Mouse (Mus musculus): ENCODE data around the gene Ahcyl2. TPM values are rescaled to one million over a fixed set of nuclear protein-coding genes. Genes with fewer than 3 reads are reported as not detected.

The Ahcyl2 gene
- polyA plus RNA-seq, 1 experiment from 2014 or later = 14.9 TPM

GRCm38 (mm10) chr6:29913673-29914072, 145.9 kb downstream of the Ahcyl2 start:
- H3K9me3 ChIP-seq = no peaks in the 10 kb centered on the region
- H3K36me3 ChIP-seq (replicated peaks) = peaks cover 11% of the 10 kb centered on the region
- no peak for DNase-seq (ENCODE audit: low spot score)
- no peak overlapping the region for H3K27ac ChIP-seq (replicated peaks)
- H3K27me3 ChIP-seq (replicated peaks; ENCODE audit: low read depth, poor library complexity, severe bottlenecking) = peaks cover 40% of the 10 kb centered on the region
- 29% methylated on average over 1 of the region's 1 CpGs for WGBS
- peaks cover 18% of the 10 kb centered on the region for H3K4me1 ChIP-seq
- no peak overlapping the region for H3K4me3 ChIP-seq

- Histone ChIP-seq H3K36me3 (replicated peaks) (peaks cover 7% of the 10 kb centered on the region), H3K9me3 (no peaks in the 10 kb centered on the region), H3K4me1 (peaks cover 18% of the 10 kb centered on the region), H3K27me3 (replicated peaks; ENCODE audit: low read depth, poor library complexity, severe bottlenecking) (peaks cover 45% of the 10 kb centered on the region), H3K4me3 (no peak overlapping the region), H3K27ac (replicated peaks) (no peak overlapping the region)
- no peak for DNase-seq (ENCODE audit: low spot score)
Observed at GRCm38 (mm10) chr6:29914136-29914535, 146.3 kb downstream of the Ahcyl2 start.

- no peak for DNase-seq (ENCODE audit: low spot score)
- no peaks in the 10 kb centered on the region for H3K36me3 ChIP-seq (replicated peaks)
- H3K4me1 ChIP-seq = peaks cover 18% of the 10 kb centered on the region
- no peak overlapping the region for H3K27ac ChIP-seq (replicated peaks)
- peaks cover 60% of the 10 kb centered on the region for H3K27me3 ChIP-seq (replicated peaks; ENCODE audit: low read depth, poor library complexity, severe bottlenecking)
- peak overlapping the region; percentile 80; the same call in 1 of the 2 replicates for H3K4me3 ChIP-seq
- 37% methylated on average over 9 of the region's 9 CpGs for WGBS
- H3K9me3 ChIP-seq = no peaks in the 10 kb centered on the region
Observed at GRCm38 (mm10) chr6:29915836-29916235, 148.0 kb downstream of the Ahcyl2 start.

GRCm38 (mm10) chr6:29916530-29917382, 148.9 kb downstream of the Ahcyl2 start, which contains the start of gene Strip2:
TSS of gene Strip2 (plus strand) at chr6:29917012.
- no peaks in the 10 kb centered on the region for H3K9me3 ChIP-seq
- H3K27me3 ChIP-seq (replicated peaks; ENCODE audit: low read depth, poor library complexity, severe bottlenecking) = peaks cover 60% of the 10 kb centered on the region
- WGBS = under 1% methylated on average over 67 of the region's 67 CpGs
- H3K27ac ChIP-seq (replicated peaks) = peak within 1 kb of the TSS; percentile 51
- H3K4me1 ChIP-seq = peaks cover 18% of the 10 kb centered on the region
- H3K36me3 ChIP-seq (replicated peaks) = no peaks in the 10 kb centered on the region
- peak within 1 kb of the TSS; percentile 80 for H3K4me3 ChIP-seq
- peak; percentile 97 for DNase-seq (ENCODE audit: low spot score)

- Histone ChIP-seq H3K36me3 (replicated peaks) (no peaks in the 10 kb centered on the region), H3K4me3 (peak overlapping the region; percentile 80), H3K27ac (replicated peaks) (peak overlapping the region; percentile 51), H3K9me3 (no peaks in the 10 kb centered on the region), H3K27me3 (replicated peaks; ENCODE audit: low read depth, poor library complexity, severe bottlenecking) (peaks cover 60% of the 10 kb centered on the region), H3K4me1 (peaks cover 18% of the 10 kb centered on the region)
- no peak for DNase-seq (ENCODE audit: low spot score)
- WGBS = under 1% methylated on average over 21 of the region's 21 CpGs
Observed at GRCm38 (mm10) chr6:29917383-29917720, 149.5 kb downstream of the Ahcyl2 start.

- no peaks in the 10 kb centered on the region for H3K36me3 ChIP-seq (replicated peaks)
- H3K4me3 ChIP-seq = peak overlapping the region; percentile 80
- 31% methylated on average over 4 of the region's 4 CpGs for WGBS
- peaks cover 18% of the 10 kb centered on the region for H3K4me1 ChIP-seq
- no peaks in the 10 kb centered on the region for H3K9me3 ChIP-seq
- peaks cover 60% of the 10 kb centered on the region for H3K27me3 ChIP-seq (replicated peaks; ENCODE audit: low read depth, poor library complexity, severe bottlenecking)
- no peak overlapping the region for H3K27ac ChIP-seq (replicated peaks)
- DNase-seq (ENCODE audit: low spot score) = peak; percentile 14
Observed at GRCm38 (mm10) chr6:29917947-29918346, 150.1 kb downstream of the Ahcyl2 start.

- peaks cover 22% of the 10 kb centered on the region for H3K27me3 ChIP-seq (replicated peaks; ENCODE audit: low read depth, poor library complexity, severe bottlenecking)
- H3K4me3 ChIP-seq = no peak overlapping the region
- DNase-seq (ENCODE audit: low spot score) = no peak
- no peak overlapping the region for H3K27ac ChIP-seq (replicated peaks)
- 84% methylated on average over 4 of the region's 4 CpGs for WGBS
- no peaks in the 10 kb centered on the region for H3K4me1 ChIP-seq
- no peaks in the 10 kb centered on the region for H3K36me3 ChIP-seq (replicated peaks)
- no peaks in the 10 kb centered on the region for H3K9me3 ChIP-seq
Observed at GRCm38 (mm10) chr6:29923501-29923900, 155.7 kb downstream of the Ahcyl2 start.

- no peaks in the 10 kb centered on the region for H3K9me3 ChIP-seq
- H3K4me3 ChIP-seq = no peak overlapping the region
- H3K27ac ChIP-seq (replicated peaks) = no peak overlapping the region
- WGBS = 72% methylated on average over 6 of the region's 6 CpGs
- no peak for DNase-seq (ENCODE audit: low spot score)
- 0 out of 2 replicates have a peak, but pooled peaks cover under 1% of the 10 kb centered on the region for H3K4me1 ChIP-seq
- H3K36me3 ChIP-seq (replicated peaks) = no peaks in the 10 kb centered on the region
- H3K27me3 ChIP-seq (replicated peaks; ENCODE audit: low read depth, poor library complexity, severe bottlenecking) = no peaks in the 10 kb centered on the region
Observed at GRCm38 (mm10) chr6:29925594-29926219, 157.9 kb downstream of the Ahcyl2 start.

- Histone ChIP-seq H3K36me3 (replicated peaks) (no peaks in the 10 kb centered on the region), H3K4me3 (no peak overlapping the region), H3K4me1 (0 out of 2 replicates have a peak, but pooled peaks cover 4% of the 10 kb centered on the region), H3K27me3 (replicated peaks; ENCODE audit: low read depth, poor library complexity, severe bottlenecking) (no peaks in the 10 kb centered on the region), H3K9me3 (no peaks in the 10 kb centered on the region), H3K27ac (replicated peaks) (no peak overlapping the region)
- no peak for DNase-seq (ENCODE audit: low spot score)
Observed at GRCm38 (mm10) chr6:29930087-29930486, 162.3 kb downstream of the Ahcyl2 start.

- H3K27ac ChIP-seq (replicated peaks) = no peak overlapping the region
- H3K27me3 ChIP-seq (replicated peaks; ENCODE audit: low read depth, poor library complexity, severe bottlenecking) = no peaks in the 10 kb centered on the region
- DNase-seq (ENCODE audit: low spot score) = no peak
- H3K4me3 ChIP-seq = no peak overlapping the region
- H3K9me3 ChIP-seq = no peaks in the 10 kb centered on the region
- WGBS = 77% methylated on average over 6 of the region's 6 CpGs
- 0 out of 2 replicates have a peak, but pooled peaks cover 4% of the 10 kb centered on the region for H3K4me1 ChIP-seq
- H3K36me3 ChIP-seq (replicated peaks) = no peaks in the 10 kb centered on the region
Observed at GRCm38 (mm10) chr6:29930665-29931064, 162.9 kb downstream of the Ahcyl2 start.

- no peak for DNase-seq (ENCODE audit: low spot score)
- Histone ChIP-seq H3K27me3 (replicated peaks; ENCODE audit: low read depth, poor library complexity, severe bottlenecking) (no peaks in the 10 kb centered on the region), H3K9me3 (no peaks in the 10 kb centered on the region), H3K4me3 (no peak overlapping the region), H3K36me3 (replicated peaks) (no peaks in the 10 kb centered on the region), H3K4me1 (0 out of 2 replicates have a peak, but pooled peaks cover 4% of the 10 kb centered on the region), H3K27ac (replicated peaks) (no peak overlapping the region)
- WGBS = 93% methylated on average over 4 of the region's 4 CpGs
Observed at GRCm38 (mm10) chr6:29931181-29931580, 163.4 kb downstream of the Ahcyl2 start.

- WGBS = 89% methylated on average over 1 of the region's 1 CpGs
- no peak for DNase-seq (ENCODE audit: low spot score)
Observed at GRCm38 (mm10) chr6:29935741-29936140, 167.9 kb downstream of the Ahcyl2 start.

GRCm38 (mm10) chr6:29940428-29940827, 172.6 kb downstream of the Ahcyl2 start:
- Histone ChIP-seq H3K9me3 (no peaks in the 10 kb centered on the region), H3K27me3 (replicated peaks; ENCODE audit: low read depth, poor library complexity, severe bottlenecking) (no peaks in the 10 kb centered on the region), H3K27ac (replicated peaks) (no peak overlapping the region), H3K4me3 (no peak overlapping the region), H3K4me1 (peaks cover 3% of the 10 kb centered on the region; the same call in 1 of the 2 replicates), H3K36me3 (replicated peaks) (no peaks in the 10 kb centered on the region)
- no peak for DNase-seq (ENCODE audit: low spot score)
- WGBS = 89% methylated on average over 4 of the region's 4 CpGs

More at GRCm38 (mm10) chr6:29935741-29936140, 167.9 kb downstream of the Ahcyl2 start:
- Histone ChIP-seq H3K9me3 (no peaks in the 10 kb centered on the region), H3K36me3 (replicated peaks) (no peaks in the 10 kb centered on the region), H3K27ac (replicated peaks) (no peak overlapping the region), H3K27me3 (replicated peaks; ENCODE audit: low read depth, poor library complexity, severe bottlenecking) (no peaks in the 10 kb centered on the region), H3K4me1 (peaks cover 6% of the 10 kb centered on the region; the same call in 1 of the 2 replicates), H3K4me3 (no peak overlapping the region)

Data from embryonic facial prominence, embryonic 10.5 days (tissue).